Mouse (Mus musculus) limb, embryonic 13.5 days (tissue): Measurements from ENCODE around the gene Prokr2. TPM values are rescaled to one million over a fixed set of nuclear protein-coding genes. Genes with fewer than 3 reads are reported as not detected.
"Not testable (repeated sequence)": the region's sequence is repeated elsewhere in the genome, so short reads cannot be mapped to it uniquely, and the experiment has no call there.

ENCODE experiments used
- ATAC-seq: fragments of 200-750 bp; cut with Nextera tagmentation; 2 replicates; pipeline ENCODE4 v1.8.0; 2017; ENCODE audit warnings: low read depth, moderate number of reproducible peaks, moderate TSS enrichment; ENCODE audit not compliant: low FRiP score
- H3K27ac ChIP-seq: fragments of 300-500 bp; sonication (generic); 2 replicates; pipeline ENCODE4 v1.5.1; 2015; ENCODE audit warnings: inconsistent platforms, mild to moderate bottlenecking, moderate library complexity
- H3K27me3 ChIP-seq: fragments of 300-500 bp; sonication (generic); 2 replicates; pipeline ENCODE4 v1.6.1; 2015; ENCODE audit warnings: mild to moderate bottlenecking, inconsistent platforms
- H3K36me3 ChIP-seq: fragments of 300-500 bp; sonication (generic); 2 replicates; pipeline ENCODE4 v1.6.1; 2015; ENCODE audit warnings: inconsistent platforms, mild to moderate bottlenecking, moderate library complexity
- H3K4me1 ChIP-seq: fragments of 300-500 bp; sonication (generic); 2 replicates; pipeline ENCODE4 v1.6.1; 2015; ENCODE audit warnings: inconsistent platforms
- H3K4me2 ChIP-seq: fragments of 300-500 bp; sonication (generic); replicated peaks from 2 replicates; pipeline ENCODE4 v1.6.1; 2015; ENCODE audit warnings: inconsistent platforms, mild to moderate bottlenecking, moderate library complexity
- H3K4me3 ChIP-seq: fragments of 300-500 bp; sonication (generic); 2 replicates; pipeline ENCODE4 v1.5.1; 2015; ENCODE audit warnings: moderate library complexity, mild to moderate bottlenecking, inconsistent platforms
- H3K9ac ChIP-seq: fragments of 300-500 bp; sonication (generic); 2 replicates; pipeline ENCODE4 v1.6.1; 2015; ENCODE audit warnings: mild to moderate bottlenecking, inconsistent platforms
- H3K9me3 ChIP-seq: fragments of 300-500 bp; sonication (generic); 2 replicates; pipeline ENCODE4 v1.6.1; 2016; ENCODE audit warnings: inconsistent platforms
- WGBS: fragments of 180-500 bp; shearing (Covaris S2); methylation state at CpG from one replicate; pipeline ENCODE4 v1.1.7; 2015; 5-methylcytosine and 5-hydroxymethylcytosine counted together
- polyA plus RNA-seq: library from polyadenylated mRNA; unstranded; fragments of >200 nt; fragmentation: Nextera tagmentation; extraction: Ambion mirVana; gene quantifications from 2 replicates; pipeline ENCODE4 v1.2.1, GENCODE M21; 2015

The Prokr2 gene
- polyA plus RNA-seq, 1 experiment from 2014 or later = 2.7 TPM

GRCm38 (mm10) chr2:132323541-132323940 lies 61.7 kb downstream of the Prokr2 start:
- 55% methylated on average over 4 of the region's 4 CpGs for WGBS
- Histone ChIP-seq H3K4me2 (no peak overlapping the region), H3K4me3 (no peak overlapping the region), H3K4me1 (no peaks in the 10 kb centered on the region), H3K27me3 (no peaks in the 10 kb centered on the region), H3K27ac (no peak overlapping the region), H3K36me3 (no peaks in the 10 kb centered on the region), H3K9me3 (no peaks in the 10 kb centered on the region), H3K9ac (no peak overlapping the region)
- ATAC-seq = no peak

GRCm38 (mm10) chr2:132320516-132320915 lies 64.7 kb downstream of the Prokr2 start:
- 79% methylated on average over 5 of the region's 5 CpGs for WGBS
- no peak for ATAC-seq
- no peaks in the 10 kb centered on the region for H3K4me1 ChIP-seq
- H3K4me3 ChIP-seq = no peak overlapping the region
- no peaks in the 10 kb centered on the region for H3K9me3 ChIP-seq
- no peaks in the 10 kb centered on the region for H3K27me3 ChIP-seq
- H3K4me2 ChIP-seq = no peak overlapping the region
- H3K9ac ChIP-seq = no peak overlapping the region
- H3K36me3 ChIP-seq = no peaks in the 10 kb centered on the region
- no peak overlapping the region for H3K27ac ChIP-seq

GRCm38 (mm10) chr2:132317178-132317577 lies 68.1 kb downstream of the Prokr2 start:
- no peak overlapping the region for H3K4me2 ChIP-seq
- no peaks in the 10 kb centered on the region for H3K36me3 ChIP-seq
- 94% methylated on average over 1 of the region's 1 CpGs for WGBS
- no peaks in the 10 kb centered on the region for H3K4me1 ChIP-seq
- no peak overlapping the region for H3K9ac ChIP-seq
- ATAC-seq = no peak
- H3K27me3 ChIP-seq = no peaks in the 10 kb centered on the region
- no peak overlapping the region for H3K27ac ChIP-seq
- no peak overlapping the region for H3K4me3 ChIP-seq
- no peaks in the 10 kb centered on the region for H3K9me3 ChIP-seq

- peak; percentile 71; the same call in 1 of the 2 replicates for ATAC-seq
- 43% methylated on average over 8 of the region's 8 CpGs for WGBS
- no peak overlapping the region for H3K4me3 ChIP-seq
Observed at GRCm38 (mm10) chr2:132316041-132316808, 69.0 kb downstream of the Prokr2 start.

GRCm38 (mm10) chr2:132314057-132314456 lies 71.2 kb downstream of the Prokr2 start:
- WGBS = 83% methylated on average over 8 of the region's 8 CpGs
- H3K27ac ChIP-seq, ATAC-seq, H3K27me3 ChIP-seq, H3K4me1 ChIP-seq, H3K4me3 ChIP-seq, H3K4me2 ChIP-seq, H3K9ac ChIP-seq, H3K9me3 ChIP-seq: not testable (repeated sequence)
- H3K36me3 ChIP-seq = peaks cover 17% of the 10 kb centered on the region

More at GRCm38 (mm10) chr2:132316041-132316808, 69.0 kb downstream of the Prokr2 start:
- H3K9me3 ChIP-seq = no peaks in the 10 kb centered on the region
- H3K9ac ChIP-seq = no peak overlapping the region; the same call in 1 of the 2 replicates
- no peaks in the 10 kb centered on the region for H3K4me1 ChIP-seq
- H3K27me3 ChIP-seq = no peaks in the 10 kb centered on the region
- no peak overlapping the region for H3K27ac ChIP-seq
- H3K36me3 ChIP-seq = peaks cover 4% of the 10 kb centered on the region; the same call in 1 of the 2 replicates
- no peak overlapping the region for H3K4me2 ChIP-seq

- Histone ChIP-seq H3K4me1 (no peaks in the 10 kb centered on the region), H3K4me3 (no peak overlapping the region), H3K36me3 (peaks cover 20% of the 10 kb centered on the region), H3K4me2 (no peak overlapping the region), H3K27ac (no peak overlapping the region), H3K9ac (no peak overlapping the region), H3K27me3 (no peaks in the 10 kb centered on the region), H3K9me3 (no peaks in the 10 kb centered on the region)
- WGBS = 100% methylated on average over 2 of the region's 2 CpGs
- no peak for ATAC-seq
Observed at GRCm38 (mm10) chr2:132313568-132313967, 71.7 kb downstream of the Prokr2 start.

GRCm38 (mm10) chr2:132312616-132313015 lies 72.6 kb downstream of the Prokr2 start:
- Histone ChIP-seq H3K4me3 (no peak overlapping the region), H3K9me3 (no peaks in the 10 kb centered on the region), H3K36me3 (peaks cover 29% of the 10 kb centered on the region), H3K27ac (no peak overlapping the region), H3K4me1 (no peaks in the 10 kb centered on the region), H3K9ac (no peak overlapping the region), H3K27me3 (no peaks in the 10 kb centered on the region), H3K4me2 (no peak overlapping the region)
- 84% methylated on average over 5 of the region's 5 CpGs for WGBS
- ATAC-seq = no peak

GRCm38 (mm10) chr2:132309398-132309930 lies 75.8 kb downstream of the Prokr2 start:
- Histone ChIP-seq H3K36me3 (peaks cover 60% of the 10 kb centered on the region), H3K9ac (no peak overlapping the region), H3K4me3 (no peak overlapping the region), H3K4me2 (no peak overlapping the region), H3K27ac (no peak overlapping the region), H3K9me3 (no peaks in the 10 kb centered on the region), H3K27me3 (no peaks in the 10 kb centered on the region), H3K4me1 (no peaks in the 10 kb centered on the region)
- 89% methylated on average over 6 of the region's 6 CpGs for WGBS
- ATAC-seq = no peak

- Histone ChIP-seq H3K4me2 (no peak overlapping the region), H3K36me3 (peaks cover 66% of the 10 kb centered on the region), H3K4me1 (no peaks in the 10 kb centered on the region), H3K9ac (no peak overlapping the region), H3K9me3 (no peaks in the 10 kb centered on the region), H3K27me3 (no peaks in the 10 kb centered on the region), H3K4me3 (no peak overlapping the region), H3K27ac (no peak overlapping the region)
- 92% methylated on average over 6 of the region's 6 CpGs for WGBS
- ATAC-seq = no peak
Observed at GRCm38 (mm10) chr2:132308829-132309228, 76.4 kb downstream of the Prokr2 start.

- Histone ChIP-seq H3K27ac (no peak overlapping the region), H3K4me1 (no peaks in the 10 kb centered on the region), H3K36me3 (peaks cover 79% of the 10 kb centered on the region), H3K4me3 (no peak overlapping the region), H3K9me3 (no peaks in the 10 kb centered on the region), H3K4me2 (no peak overlapping the region), H3K9ac (no peak overlapping the region), H3K27me3 (no peaks in the 10 kb centered on the region)
- 93% methylated on average over 11 of the region's 11 CpGs for WGBS
- ATAC-seq = no peak
Observed at GRCm38 (mm10) chr2:132307213-132307843, 77.9 kb downstream of the Prokr2 start.

- no peak overlapping the region for H3K4me3 ChIP-seq
- 60% methylated on average over 4 of the region's 4 CpGs for WGBS
- H3K36me3 ChIP-seq = peaks cover 87% of the 10 kb centered on the region
- H3K27me3 ChIP-seq = no peaks in the 10 kb centered on the region
- H3K9ac ChIP-seq = no peak overlapping the region
- ATAC-seq = no peak
- no peaks in the 10 kb centered on the region for H3K4me1 ChIP-seq
- H3K27ac ChIP-seq = no peak overlapping the region
- no peak overlapping the region for H3K4me2 ChIP-seq
- H3K9me3 ChIP-seq = no peaks in the 10 kb centered on the region
Observed at GRCm38 (mm10) chr2:132305988-132306387, 79.3 kb downstream of the Prokr2 start.

GRCm38 (mm10) chr2:132305165-132305564 lies 80.1 kb downstream of the Prokr2 start:
- no peak overlapping the region for H3K4me2 ChIP-seq
- no peak for ATAC-seq
- no peaks in the 10 kb centered on the region for H3K4me1 ChIP-seq
- H3K27me3 ChIP-seq = no peaks in the 10 kb centered on the region
- no peaks in the 10 kb centered on the region for H3K9me3 ChIP-seq
- H3K9ac ChIP-seq = no peak overlapping the region
- WGBS = 91% methylated on average over 7 of the region's 7 CpGs
- H3K4me3 ChIP-seq = no peak overlapping the region
- no peak overlapping the region for H3K27ac ChIP-seq
- peaks cover 91% of the 10 kb centered on the region for H3K36me3 ChIP-seq
